Mouse (Mus musculus): Measurements from ENCODE around the gene Vps13d. TPM values are rescaled to one million over a fixed set of nuclear protein-coding genes. Genes with fewer than 3 reads are reported as not detected.

The Vps13d gene
- polyA plus RNA-seq, 1 experiment from 2014 or later = 10.3 TPM

DNA sequence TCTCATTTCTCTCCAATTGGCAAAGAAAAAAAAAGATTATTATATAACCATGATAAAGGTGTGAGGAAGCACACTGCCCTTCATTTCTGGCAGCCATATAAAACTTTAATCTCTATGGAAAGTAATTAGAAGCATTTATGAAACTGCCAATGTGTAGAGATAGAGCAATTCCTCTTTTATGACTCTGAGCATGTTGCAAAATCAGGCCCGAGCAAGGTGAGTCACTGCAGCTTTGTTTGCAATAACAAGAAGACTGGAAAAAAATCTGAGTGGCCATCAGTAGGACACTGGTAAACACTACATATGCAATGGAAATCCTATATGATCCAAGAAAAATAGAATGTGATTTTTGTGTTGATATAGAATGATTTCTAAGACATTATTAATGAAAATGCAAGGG, 238.9 kb downstream of the Vps13d start:
- H3K27me3 ChIP-seq (replicated peaks; ENCODE audit: insufficient read depth, low read length) = no peaks in the 10 kb centered on the region
- no peak overlapping the region for H3K4me3 ChIP-seq (ENCODE audit: low read depth, low read length)
- no peak overlapping the region for H3K9ac ChIP-seq (replicated peaks; ENCODE audit: low read depth)
- no peak overlapping the region for H3K4me2 ChIP-seq (replicated peaks; ENCODE audit: low read depth, low read length)
- H3K4me1 ChIP-seq (ENCODE audit: insufficient read depth, low read depth, low read length) = peaks cover 8% of the 10 kb centered on the region; the same call in 1 of the 2 replicates
- H3K9me3 ChIP-seq (ENCODE audit: low read length) = no peaks in the 10 kb centered on the region
- H3K36me3 ChIP-seq (ENCODE audit: insufficient read depth, low read length) = no peaks in the 10 kb centered on the region
- DNase-seq (ENCODE audit: low spot score) (peak; percentile 72), ATAC-seq (no peak)
- TF ChIP-seq EP300 (IDR thresholded peaks at IDR 0.05) = no peak
- no peak for TF ChIP-seq CTCF (IDR thresholded peaks at IDR 0.05)
- 42% methylated on average over 1 of the region's 1 CpGs for WGBS
- no peak overlapping the region for H3K27ac ChIP-seq (ENCODE audit: low read length)

DNA sequence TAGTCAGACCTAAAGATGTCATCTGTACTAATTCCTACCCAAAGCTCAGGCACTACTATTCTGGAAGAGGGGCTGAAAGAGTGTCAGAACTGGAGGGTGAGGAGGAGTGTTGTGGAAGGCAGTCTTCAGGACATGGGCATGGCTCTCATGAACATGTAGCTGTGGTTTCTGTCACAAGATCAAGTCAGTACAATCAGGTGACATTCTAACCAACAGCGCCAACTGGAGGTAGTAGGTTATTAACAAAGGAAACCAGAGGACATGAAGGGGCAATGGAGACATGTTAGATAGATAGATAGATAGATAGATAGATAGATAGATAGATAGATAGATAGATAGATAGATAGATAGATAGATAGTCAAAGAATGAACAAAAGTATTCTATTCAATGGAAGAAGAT, 241.4 kb downstream of the Vps13d start:
- no peaks in the 10 kb centered on the region for H3K9me3 ChIP-seq (ENCODE audit: low read length)
- H3K36me3 ChIP-seq (ENCODE audit: insufficient read depth, low read length) = no peaks in the 10 kb centered on the region
- no peak overlapping the region for H3K27ac ChIP-seq (ENCODE audit: low read length)
- TF ChIP-seq EP300 (IDR thresholded peaks at IDR 0.05) = no peak
- TF ChIP-seq CTCF (IDR thresholded peaks at IDR 0.05) = peak; percentile 30
- DNase-seq (ENCODE audit: low spot score) (no peak), ATAC-seq (no peak)
- H3K9ac ChIP-seq (replicated peaks; ENCODE audit: low read depth) = no peak overlapping the region
- no peak overlapping the region for H3K4me3 ChIP-seq (ENCODE audit: low read depth, low read length)
- H3K27me3 ChIP-seq (replicated peaks; ENCODE audit: insufficient read depth, low read length) = no peaks in the 10 kb centered on the region
- WGBS = 93% methylated on average over 1 of the region's 1 CpGs
- peaks cover 27% of the 10 kb centered on the region; the same call in 1 of the 2 replicates for H3K4me1 ChIP-seq (ENCODE audit: insufficient read depth, low read depth, low read length)
- H3K4me2 ChIP-seq (replicated peaks; ENCODE audit: low read depth, low read length) = no peak overlapping the region

DNA sequence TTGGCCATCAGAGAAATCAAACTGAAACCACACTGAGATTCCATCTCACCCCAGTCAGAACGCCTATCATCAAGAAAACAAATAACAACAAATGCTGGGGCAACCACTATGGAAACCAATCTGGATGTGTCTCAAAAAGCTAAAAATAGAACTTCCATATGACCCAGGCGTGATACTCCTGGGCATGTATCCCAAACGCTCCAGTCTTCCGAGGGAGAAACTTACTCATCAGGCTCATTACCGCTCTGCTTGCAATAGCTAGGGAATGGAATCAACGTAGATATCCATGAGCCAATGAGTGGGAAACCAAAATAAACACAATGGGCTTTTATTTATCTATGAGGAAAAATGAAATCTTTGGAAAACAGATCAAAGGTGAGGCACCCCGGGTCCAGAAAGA, 242.9 kb downstream of the Vps13d start:
- DNase-seq (ENCODE audit: low spot score) (peak; percentile 90), ATAC-seq (peak; percentile 15)
- Histone ChIP-seq H3K4me3 (ENCODE audit: low read depth, low read length) (no peak overlapping the region), H3K4me1 (ENCODE audit: insufficient read depth, low read depth, low read length) (peaks cover 20% of the 10 kb centered on the region; the same call in 1 of the 2 replicates), H3K4me2 (replicated peaks; ENCODE audit: low read depth, low read length) (no peak overlapping the region), H3K27ac (ENCODE audit: low read length) (no peak overlapping the region; the same call in 1 of the 2 replicates), H3K27me3 (replicated peaks; ENCODE audit: insufficient read depth, low read length) (no peaks in the 10 kb centered on the region), H3K36me3 (ENCODE audit: insufficient read depth, low read length) (no peaks in the 10 kb centered on the region), H3K9me3 (ENCODE audit: low read length) (no peaks in the 10 kb centered on the region), H3K9ac (replicated peaks; ENCODE audit: low read depth) (no peak overlapping the region)
- 52% methylated on average over 7 of the region's 7 CpGs for WGBS
- no peak for TF ChIP-seq EP300 (IDR thresholded peaks at IDR 0.05)
- no peak for TF ChIP-seq CTCF (IDR thresholded peaks at IDR 0.05)

DNA sequence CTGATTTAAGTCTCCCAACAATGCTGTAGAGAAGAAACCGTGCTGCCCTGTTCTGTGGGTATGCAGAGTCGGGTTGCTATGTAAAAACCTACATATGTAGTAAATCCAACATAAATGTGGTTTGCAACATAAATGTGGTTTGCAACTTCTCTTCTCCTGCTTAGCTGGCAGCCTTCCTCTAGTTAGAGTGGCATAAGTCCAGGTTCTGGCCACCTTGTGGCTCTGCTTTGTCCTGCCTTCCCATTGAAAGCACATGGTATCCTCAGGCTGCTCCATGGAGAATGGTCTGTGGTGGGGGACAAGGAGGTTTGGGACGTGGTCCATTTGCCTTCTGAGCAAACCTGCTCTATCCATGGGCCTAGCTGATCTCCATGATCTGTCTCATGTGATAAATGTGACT, 243.9 kb downstream of the Vps13d start:
- ATAC-seq (no peak), DNase-seq (ENCODE audit: low spot score) (no peak)
- Histone ChIP-seq H3K9me3 (ENCODE audit: low read length) (no peaks in the 10 kb centered on the region), H3K27ac (ENCODE audit: low read length) (no peak overlapping the region), H3K4me1 (ENCODE audit: insufficient read depth, low read depth, low read length) (peaks cover 20% of the 10 kb centered on the region; the same call in 1 of the 2 replicates), H3K27me3 (replicated peaks; ENCODE audit: insufficient read depth, low read length) (no peaks in the 10 kb centered on the region), H3K9ac (replicated peaks; ENCODE audit: low read depth) (no peak overlapping the region), H3K4me3 (ENCODE audit: low read depth, low read length) (no peak overlapping the region), H3K36me3 (ENCODE audit: insufficient read depth, low read length) (no peaks in the 10 kb centered on the region), H3K4me2 (replicated peaks; ENCODE audit: low read depth, low read length) (no peak overlapping the region)
- 92% methylated on average over 3 of the region's 3 CpGs for WGBS
- TF ChIP-seq EP300 (IDR thresholded peaks at IDR 0.05) = no peak
- TF ChIP-seq CTCF (IDR thresholded peaks at IDR 0.05) = peak; percentile 40; the same call in 1 of the 2 replicates

DNA sequence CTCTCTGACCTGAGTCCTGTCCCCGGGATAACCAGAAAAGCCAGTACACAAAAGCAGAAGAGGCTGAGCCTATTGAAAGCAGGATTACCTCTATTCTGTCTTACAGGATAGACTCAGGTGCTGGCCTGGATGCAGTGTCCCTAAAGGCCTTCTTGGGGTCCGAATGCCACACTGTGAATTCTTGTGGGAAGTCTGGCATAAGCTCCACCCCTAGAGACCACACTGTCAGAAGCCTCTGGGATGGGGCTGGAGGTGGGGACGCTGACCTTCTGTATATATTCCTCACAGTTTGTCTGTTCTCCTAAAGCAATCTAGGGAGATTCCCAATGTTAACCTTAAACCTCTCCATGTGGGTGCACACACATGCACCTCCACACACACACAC, 244.5 kb downstream of the Vps13d start:
- H3K36me3 ChIP-seq (ENCODE audit: insufficient read depth, low read length) = no peaks in the 10 kb centered on the region
- DNase-seq (ENCODE audit: low spot score) (no peak), ATAC-seq (no peak)
- H3K27ac ChIP-seq (ENCODE audit: low read length) = peak overlapping the region; percentile 67
- TF ChIP-seq CTCF (IDR thresholded peaks at IDR 0.05) (no peak), EP300 (IDR thresholded peaks at IDR 0.05) (no peak)
- H3K27me3 ChIP-seq (replicated peaks; ENCODE audit: insufficient read depth, low read length) = no peaks in the 10 kb centered on the region
- H3K9ac ChIP-seq (replicated peaks; ENCODE audit: low read depth) = no peak overlapping the region
- H3K9me3 ChIP-seq (ENCODE audit: low read length) = no peaks in the 10 kb centered on the region
- H3K4me2 ChIP-seq (replicated peaks; ENCODE audit: low read depth, low read length) = no peak overlapping the region
- peaks cover 20% of the 10 kb centered on the region; the same call in 1 of the 2 replicates for H3K4me1 ChIP-seq (ENCODE audit: insufficient read depth, low read depth, low read length)
- WGBS = 66% methylated on average over 3 of the region's 3 CpGs
- H3K4me3 ChIP-seq (ENCODE audit: low read depth, low read length) = no peak overlapping the region

DNA sequence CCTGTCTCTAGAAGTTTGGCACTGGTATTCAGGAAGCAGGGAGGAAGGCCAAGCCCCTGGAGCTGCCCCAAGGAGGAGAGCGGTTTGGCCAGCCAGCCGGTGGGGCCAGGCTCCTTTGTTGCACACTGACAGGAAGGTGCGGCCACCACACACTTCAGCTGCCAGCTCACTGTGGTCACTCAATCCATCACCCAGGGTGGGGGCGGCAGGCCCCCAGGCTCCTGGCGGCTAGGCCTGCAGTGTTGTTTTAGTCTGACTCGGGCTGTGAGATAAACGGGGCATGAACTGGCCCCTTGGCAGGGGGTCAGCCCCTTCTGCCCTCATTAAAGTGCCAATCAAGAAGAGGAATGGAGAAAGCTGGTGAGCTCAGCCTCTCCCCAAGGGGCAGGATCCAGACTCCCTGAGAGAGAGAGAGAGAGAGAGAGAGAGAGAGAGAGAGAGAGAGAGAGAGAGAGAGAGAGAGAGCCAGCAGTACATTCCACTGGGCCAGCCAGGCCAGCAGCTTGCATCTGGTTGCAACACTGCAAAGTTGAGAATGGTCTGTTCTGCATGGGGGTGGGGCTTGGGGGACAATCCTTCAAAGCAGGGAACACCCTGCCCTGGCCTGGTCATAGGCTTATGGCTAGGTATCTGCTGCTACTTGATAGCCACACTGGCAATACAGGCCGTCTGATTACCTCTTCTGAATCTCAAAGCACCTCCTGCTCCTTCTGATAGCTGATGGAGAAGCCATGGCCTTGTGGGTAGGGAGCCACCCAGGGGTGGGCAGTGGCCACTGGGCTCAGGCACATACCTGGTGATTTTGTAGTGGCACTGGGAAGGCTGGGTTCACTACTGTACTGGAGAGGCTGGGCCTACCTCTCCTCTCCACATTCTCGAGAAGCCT, 245.1 kb downstream of the Vps13d start:
- Histone ChIP-seq H3K27me3 (replicated peaks; ENCODE audit: insufficient read depth, low read length) (no peaks in the 10 kb centered on the region), H3K9ac (replicated peaks; ENCODE audit: low read depth) (0 out of 2 replicates have a peak overlapping the region, but pooled peaks have one; percentile 19), H3K4me3 (ENCODE audit: low read depth, low read length) (no peak overlapping the region), H3K27ac (ENCODE audit: low read length) (peak overlapping the region; percentile 67), H3K4me2 (replicated peaks; ENCODE audit: low read depth, low read length) (no peak overlapping the region), H3K9me3 (ENCODE audit: low read length) (no peaks in the 10 kb centered on the region), H3K4me1 (ENCODE audit: insufficient read depth, low read depth, low read length) (peaks cover 20% of the 10 kb centered on the region; the same call in 1 of the 2 replicates), H3K36me3 (ENCODE audit: insufficient read depth, low read length) (no peaks in the 10 kb centered on the region)
- 6% methylated on average over 9 of the region's 9 CpGs for WGBS
- TF ChIP-seq EP300 (IDR thresholded peaks at IDR 0.05) = peak; percentile 71
- peak; percentile 15; the same call in 1 of the 2 replicates for TF ChIP-seq CTCF (IDR thresholded peaks at IDR 0.05)
- peak; percentile 86 for ATAC-seq
- DNase-seq (ENCODE audit: low spot score) = peak; percentile 90
